Mouse (Mus musculus) small intestine, adult 2 months (tissue): ENCODE data around the gene Rapgef5.

ENCODE experiments used
- CTCF ChIP-seq: fragments of 200-500 bp; IDR thresholded peaks from 2 replicates; pipeline ENCODE4 v1.5.1; 2012; ENCODE audit warnings: low read depth, mild to moderate bottlenecking, control low read depth, inconsistent platforms, low read length, moderate library complexity, mixed read lengths; ENCODE audit not compliant: insufficient replicate concordance, insufficient read length; ENCODE audit errors: extremely low read depth
- POLR2A ChIP-seq: fragments of 200-500 bp; IDR thresholded peaks from 2 replicates; pipeline ENCODE4 v1.6.1; 2012; ENCODE audit warnings: low read depth, mild to moderate bottlenecking, control low read depth, inconsistent platforms, low read length, moderate library complexity

- TF ChIP-seq CTCF (no peak), POLR2A (no peak)
Observed at GRCm38 (mm10) chr12:117486118-117487057, 29.9 kb upstream of the Rapgef5 start.
